Mouse (Mus musculus) limb, embryonic 14.5 days (tissue): ENCODE measurements at regions not wholly inside any gene's neighbourhood (a gene's known extent, or its start where the extent isn't known, plus 50 kb on each side); places are given as distances from the start of the nearest gene placed in this dataset.

ENCODE experiments used
- ATAC-seq: fragments of 200-750 bp; cut with Nextera tagmentation; 2 replicates; pipeline ENCODE4 v1.8.0; 2017; ENCODE audit warnings: low read depth, moderate number of reproducible peaks, moderate TSS enrichment; ENCODE audit not compliant: low FRiP score
- DNase-seq: peaks from one replicate; pipeline ENCODE4 v3.0.0-alpha.2; 2015; ENCODE audit warnings: low spot score
- H3K27ac ChIP-seq: fragments of 300-500 bp; sonication (generic); replicated peaks from 2 replicates; pipeline ENCODE4 v1.5.1; 2014; ENCODE audit warnings: low read depth, mild to moderate bottlenecking, low read length, moderate library complexity, mixed read lengths
- H3K27me3 ChIP-seq: fragments of 300-500 bp; sonication (generic); 2 replicates; pipeline ENCODE4 v1.6.1; 2014; ENCODE audit warnings: low read length, mixed read lengths; ENCODE audit not compliant: control insufficient read depth, insufficient read depth
- H3K36me3 ChIP-seq: fragments of 300-500 bp; sonication (generic); 2 replicates; pipeline ENCODE4 v1.6.1; 2014; ENCODE audit warnings: mild to moderate bottlenecking, low read length, moderate library complexity, mixed read lengths; ENCODE audit not compliant: control insufficient read depth, insufficient read depth
- H3K4me1 ChIP-seq: fragments of 300-500 bp; sonication (generic); 2 replicates; pipeline ENCODE4 v1.6.1; 2014; ENCODE audit warnings: antibody characterized with exemption, low read length, mixed read lengths; ENCODE audit not compliant: control insufficient read depth, insufficient read depth
- H3K4me2 ChIP-seq: fragments of 300-500 bp; sonication (generic); replicated peaks from 2 replicates; pipeline ENCODE4 v1.6.1; 2014; ENCODE audit warnings: low read depth, mild to moderate bottlenecking, low read length, moderate library complexity; ENCODE audit not compliant: severe bottlenecking
- H3K4me3 ChIP-seq: fragments of 300-500 bp; sonication (generic); replicated peaks from 2 replicates; pipeline ENCODE4 v1.5.1; 2014; ENCODE audit warnings: low read length
- H3K9ac ChIP-seq: fragments of 300-500 bp; sonication (generic); 2 replicates; pipeline ENCODE4 v1.6.1; 2014; ENCODE audit warnings: mild to moderate bottlenecking, low read depth, low read length, moderate library complexity; ENCODE audit not compliant: severe bottlenecking
- H3K9me3 ChIP-seq: fragments of 300-500 bp; sonication (generic); 2 replicates; pipeline ENCODE4 v1.6.1; 2016; ENCODE audit warnings: low read length; ENCODE audit not compliant: control insufficient read depth
- POLR2A ChIP-seq: fragments of 200-500 bp; IDR thresholded peaks from 2 replicates; pipeline ENCODE4 v1.8.0; 2012; ENCODE audit warnings: inconsistent platforms, mild to moderate bottlenecking, moderate library complexity, borderline replicate concordance; ENCODE audit not compliant: insufficient read depth, insufficient read length; ENCODE audit errors: extremely low read depth
- WGBS: fragments of 180-500 bp; shearing (Covaris S2); extraction: QIAGEN DNeasy Blood & Tissue Kit; methylation state at CpG from one replicate; pipeline ENCODE4 v1.1.7; 2014; 5-methylcytosine and 5-hydroxymethylcytosine counted together

GRCm38 (mm10) chr2:48480428-48481191 is 333.3 kb upstream of the Acvr2a start:
- Histone ChIP-seq H3K36me3 (no peaks in the 10 kb centered on the region), H3K4me1 (peaks cover 10% of the 10 kb centered on the region; the same call in 1 of the 2 replicates), H3K4me2 (no peak overlapping the region), H3K27me3 (no peaks in the 10 kb centered on the region), H3K9me3 (no peaks in the 10 kb centered on the region), H3K9ac (no peak overlapping the region), H3K4me3 (no peak overlapping the region), H3K27ac (0 out of 2 replicates have a peak overlapping the region, but pooled peaks have one; percentile 9)
- no peak for DNase-seq
- no peak for TF ChIP-seq POLR2A
- ATAC-seq = peak; percentile 57; the same call in 1 of the 2 replicates
- 60% methylated on average over 9 of the region's 9 CpGs for WGBS

- DNase-seq = peak; percentile 54
- 0 out of 2 replicates have a peak overlapping the region, but pooled peaks have one; percentile 9 for H3K27ac ChIP-seq
- ATAC-seq = peak; percentile 78
- H3K27me3 ChIP-seq = no peaks in the 10 kb centered on the region
- H3K4me3 ChIP-seq = no peak overlapping the region
- 24% methylated on average over 12 of the region's 12 CpGs for WGBS
- 0 out of 2 replicates have a peak overlapping the region, but pooled peaks have one; percentile 14 for H3K4me2 ChIP-seq
- H3K9ac ChIP-seq = no peak overlapping the region
- peaks cover 10% of the 10 kb centered on the region; the same call in 1 of the 2 replicates for H3K4me1 ChIP-seq
- no peak for TF ChIP-seq POLR2A
- no peaks in the 10 kb centered on the region for H3K36me3 ChIP-seq
- H3K9me3 ChIP-seq = no peaks in the 10 kb centered on the region
Observed at GRCm38 (mm10) chr2:48481209-48481742, 332.6 kb upstream of the Acvr2a start.

DNA sequence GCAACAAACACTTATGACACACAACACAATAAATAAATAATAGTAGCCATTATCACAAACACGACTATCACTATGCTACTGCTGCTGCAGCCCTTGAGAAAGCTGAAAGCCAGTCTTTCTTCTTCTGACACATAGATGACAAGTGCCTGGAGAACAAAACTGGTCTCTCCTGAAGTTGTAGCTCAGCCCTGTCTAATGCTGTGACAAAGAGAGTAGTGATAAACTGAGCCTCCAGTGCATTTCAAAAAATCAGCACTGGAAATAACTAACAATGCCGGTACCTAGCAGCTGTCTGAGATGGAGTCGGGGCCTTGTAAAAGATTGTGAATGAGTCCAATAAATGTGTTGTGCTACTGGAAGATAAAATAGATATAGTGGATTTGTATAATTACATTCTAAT is 320.3 kb upstream of the Acvr2a start:
- no peak overlapping the region for H3K9ac ChIP-seq
- no peaks in the 10 kb centered on the region for H3K27me3 ChIP-seq
- no peak overlapping the region for H3K4me2 ChIP-seq
- no peaks in the 10 kb centered on the region for H3K4me1 ChIP-seq
- TF ChIP-seq POLR2A = no peak
- no peak overlapping the region for H3K4me3 ChIP-seq
- no peaks in the 10 kb centered on the region for H3K9me3 ChIP-seq
- 29% methylated on average over 3 of the region's 3 CpGs for WGBS
- no peak overlapping the region for H3K27ac ChIP-seq
- no peaks in the 10 kb centered on the region for H3K36me3 ChIP-seq
- ATAC-seq (no peak), DNase-seq (no peak)

DNA sequence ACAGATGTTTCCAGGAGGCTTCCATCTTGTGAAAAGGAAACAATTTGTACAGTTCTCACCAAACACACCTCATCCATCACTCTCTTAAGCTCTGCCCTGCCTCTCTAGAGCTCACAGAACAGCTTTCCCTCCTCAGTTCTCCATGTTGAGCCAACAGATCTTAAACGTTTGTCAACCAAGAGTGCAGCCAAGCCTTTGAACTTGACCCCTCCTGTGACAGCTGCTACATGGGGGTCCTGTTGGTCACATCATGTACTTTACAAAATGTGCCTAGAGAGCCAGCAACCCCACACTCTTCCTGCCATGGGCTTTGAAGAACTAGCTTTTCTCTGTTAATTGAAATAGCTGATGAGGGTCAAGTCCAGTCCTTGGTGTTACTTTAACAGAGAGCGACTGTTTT is 319.8 kb upstream of the Acvr2a start:
- H3K36me3 ChIP-seq = no peaks in the 10 kb centered on the region
- H3K9me3 ChIP-seq = no peaks in the 10 kb centered on the region
- H3K4me2 ChIP-seq = no peak overlapping the region
- no peak overlapping the region for H3K4me3 ChIP-seq
- ATAC-seq (no peak; the same call in 1 of the 2 replicates), DNase-seq (no peak)
- no peak overlapping the region for H3K27ac ChIP-seq
- no peaks in the 10 kb centered on the region for H3K27me3 ChIP-seq
- no peak overlapping the region for H3K9ac ChIP-seq
- H3K4me1 ChIP-seq = no peaks in the 10 kb centered on the region
- WGBS = 28% methylated on average over 2 of the region's 2 CpGs
- TF ChIP-seq POLR2A = no peak

GRCm38 (mm10) chr2:48494632-48495031 is 319.3 kb upstream of the Acvr2a start:
- ATAC-seq = no peak
- H3K9ac ChIP-seq = no peak overlapping the region
- DNase-seq = no peak
- H3K4me2 ChIP-seq = no peak overlapping the region
- H3K9me3 ChIP-seq = no peaks in the 10 kb centered on the region
- TF ChIP-seq POLR2A = no peak
- no peaks in the 10 kb centered on the region for H3K27me3 ChIP-seq
- WGBS = 79% methylated on average over 3 of the region's 3 CpGs
- no peaks in the 10 kb centered on the region for H3K4me1 ChIP-seq
- no peak overlapping the region for H3K27ac ChIP-seq
- no peak overlapping the region for H3K4me3 ChIP-seq
- H3K36me3 ChIP-seq = no peaks in the 10 kb centered on the region
